Mouse (Mus musculus) embryo, embryonic 10 days (tissue): ENCODE results near the gene Smg1.
"Not testable (repeated sequence)": the region's sequence is repeated elsewhere in the genome, so short reads cannot be mapped to it uniquely, and the experiment has no call there.

Experiments used
- DNase-seq: peaks from one replicate; pipeline ENCODE4 v3.0.0-alpha.2; 2015; ENCODE audit warnings: low spot score

Gene Smg1

GRCm38 (mm10) chr7:118249563-118249962 is 6.1 kb upstream of the Smg1 start:
- no peak for DNase-seq

GRCm38 (mm10) chr7:118248069-118248468 is 4.6 kb upstream of the Smg1 start:
- no peak for DNase-seq

GRCm38 (mm10) chr7:118245260-118245659 is 1.8 kb upstream of the Smg1 start:
- DNase-seq = no peak

GRCm38 (mm10) chr7:118242911-118243412 is 508 bp downstream of the Smg1 start:
- no peak for DNase-seq

- no peak for DNase-seq
These were observed 1.2 kb downstream of the Smg1 start for GRCm38 (mm10) chr7:118242309-118242708.

- no peak for DNase-seq
These were observed 3.1 kb downstream of the Smg1 start for GRCm38 (mm10) chr7:118240402-118240801.

- no peak for DNase-seq
These were observed 3.5 kb downstream of the Smg1 start for GRCm38 (mm10) chr7:118239996-118240395.

- DNase-seq = no peak
These were observed 6.5 kb downstream of the Smg1 start for GRCm38 (mm10) chr7:118236949-118237348.

GRCm38 (mm10) chr7:118234236-118234635 is 9.2 kb downstream of the Smg1 start:
- DNase-seq = no peak

- DNase-seq = no peak
These were observed 10.9 kb downstream of the Smg1 start for GRCm38 (mm10) chr7:118232613-118233012.

GRCm38 (mm10) chr7:118219777-118220176 is 23.7 kb downstream of the Smg1 start:
- no peak for DNase-seq

GRCm38 (mm10) chr7:118206396-118206795 is 37.1 kb downstream of the Smg1 start:
- DNase-seq = no peak

- DNase-seq = no peak
These were observed 47.7 kb downstream of the Smg1 start for GRCm38 (mm10) chr7:118195756-118196155.

- no peak for DNase-seq
These were observed 57.6 kb downstream of the Smg1 start for GRCm38 (mm10) chr7:118185878-118186277.

GRCm38 (mm10) chr7:118184604-118185003 is 58.9 kb downstream of the Smg1 start:
- DNase-seq = no peak

GRCm38 (mm10) chr7:118181123-118181522 is 62.3 kb downstream of the Smg1 start:
- no peak for DNase-seq

GRCm38 (mm10) chr7:118179782-118180181 is 63.7 kb downstream of the Smg1 start:
- no peak for DNase-seq

GRCm38 (mm10) chr7:118175821-118176355 is 67.6 kb downstream of the Smg1 start:
- no peak for DNase-seq

GRCm38 (mm10) chr7:118170125-118170524 is 73.3 kb downstream of the Smg1 start:
- DNase-seq = not testable (repeated sequence)

- DNase-seq = no peak
These were observed 80.5 kb downstream of the Smg1 start for GRCm38 (mm10) chr7:118163006-118163405.

GRCm38 (mm10) chr7:118160121-118160520 is 83.3 kb downstream of the Smg1 start:
- DNase-seq = no peak

GRCm38 (mm10) chr7:118156461-118156860 is 87.0 kb downstream of the Smg1 start:
- DNase-seq = no peak

- no peak for DNase-seq
These were observed 89.3 kb downstream of the Smg1 start for GRCm38 (mm10) chr7:118154150-118154549.

- DNase-seq = no peak
These were observed 99.9 kb downstream of the Smg1 start for GRCm38 (mm10) chr7:118143602-118144001.
